Mouse (Mus musculus) heart, embryonic 14.5 days (tissue): ENCODE results near the gene Gm42791. TPM values are rescaled to one million over a fixed set of nuclear protein-coding genes. Genes with fewer than 3 reads are reported as not detected.

ENCODE experiments used
- ATAC-seq: fragments of 200-750 bp; cut with Nextera tagmentation; 2 replicates; pipeline ENCODE4 v1.8.0; 2017; ENCODE audit warnings: low read depth, moderate TSS enrichment; ENCODE audit not compliant: insufficient number of reproducible peaks, insufficient read depth, low FRiP score
- H3K27ac ChIP-seq, 2 experiments: fragments of 200-500 bp in 1 of 2; fragments of 300-500 bp in 1 of 2; sonication (generic) in 1 of 2; replicated peaks in 1 of 2; 2 replicates each; pipeline ENCODE4 v1.5.1; 2012 to 2014; ENCODE audit warnings: low read depth in 2 of 2, low read length in 2 of 2, control low read depth in 1 of 2, mild to moderate bottlenecking in 1 of 2, mixed read lengths in 1 of 2; ENCODE audit not compliant: control insufficient read depth in 1 of 2, insufficient read depth in 1 of 2
- H3K27me3 ChIP-seq: fragments of 300-500 bp; sonication (generic); 2 replicates; pipeline ENCODE4 v1.6.1; 2014; ENCODE audit warnings: mild to moderate bottlenecking, low read length, control low read depth; ENCODE audit not compliant: control insufficient read depth, insufficient read depth
- H3K36me3 ChIP-seq: fragments of 300-500 bp; sonication (generic); 2 replicates; pipeline ENCODE4 v1.6.1; 2014; ENCODE audit warnings: mild to moderate bottlenecking, control low read depth, low read length, mixed read lengths; ENCODE audit not compliant: control insufficient read depth, insufficient read depth
- H3K4me1 ChIP-seq, 2 experiments: fragments of 200-500 bp in 1 of 2; fragments of 300-500 bp in 1 of 2; sonication (generic) in 1 of 2; 2 replicates each; pipeline ENCODE4 v1.6.1; 2012 to 2014; ENCODE audit warnings: low read length in 2 of 2, control low read depth in 1 of 2, mixed read lengths in 1 of 2; ENCODE audit not compliant: control insufficient read depth in 2 of 2, insufficient read depth in 2 of 2
- H3K4me2 ChIP-seq: fragments of 300-500 bp; sonication (generic); 2 replicates; pipeline ENCODE4 v1.6.1; 2014; ENCODE audit warnings: mild to moderate bottlenecking, low read length
- H3K4me3 ChIP-seq, 2 experiments: fragments of 200-500 bp in 1 of 2; fragments of 300-500 bp in 1 of 2; sonication (generic) in 1 of 2; 2 replicates each; pipeline ENCODE4 v1.5.1; 2012 to 2014; ENCODE audit warnings: low read length in 2 of 2, mild to moderate bottlenecking in 2 of 2, control low read depth in 1 of 2, low read depth in 1 of 2, moderate library complexity in 1 of 2; ENCODE audit not compliant: control insufficient read depth in 1 of 2, insufficient read depth in 1 of 2
- H3K9ac ChIP-seq: fragments of 300-500 bp; sonication (generic); 2 replicates; pipeline ENCODE4 v1.6.1; 2014; ENCODE audit warnings: mild to moderate bottlenecking, low read length
- H3K9me3 ChIP-seq: fragments of 300-500 bp; sonication (generic); 2 replicates; pipeline ENCODE4 v1.6.1; 2016; ENCODE audit warnings: low read length, control low read depth; ENCODE audit not compliant: control insufficient read depth
- WGBS: fragments of 180-500 bp; shearing (Covaris S2); extraction: QIAGEN DNeasy Blood & Tissue Kit; methylation state at CpG from one replicate; pipeline ENCODE4 v1.1.7; 2014; 5-methylcytosine and 5-hydroxymethylcytosine counted together
- polyA plus RNA-seq: library from polyadenylated mRNA; unstranded; fragments of >200 nt; fragmentation: Nextera tagmentation; extraction: Ambion mirVana; gene quantifications from 2 replicates; pipeline ENCODE4 v1.2.1, GENCODE M21; 2014

Gene Gm42791
- polyA plus RNA-seq, 1 experiment from 2014 or later = not detected

DNA sequence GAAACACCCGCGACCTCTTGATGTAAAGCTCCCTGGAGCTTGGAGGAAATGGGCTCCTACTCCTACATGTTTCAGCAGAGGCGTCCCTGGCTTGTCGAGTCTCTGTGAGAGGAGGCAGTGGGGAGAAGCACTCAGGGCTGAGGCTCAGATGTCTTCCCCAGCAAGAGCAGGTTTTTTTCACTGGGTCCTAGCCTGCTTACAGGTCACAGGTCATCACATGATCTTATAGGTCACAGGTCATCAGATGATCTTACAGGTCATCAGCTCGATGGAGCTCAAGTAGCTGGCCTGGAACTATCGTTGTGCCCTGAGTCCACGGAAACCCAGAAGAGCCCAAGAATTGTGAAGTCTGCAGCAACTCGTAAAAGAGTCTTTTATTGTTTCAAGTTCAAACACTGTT lies 61.2 kb downstream of the Gm42791 start:
- Histone ChIP-seq H3K36me3 (no peaks in the 10 kb centered on the region), H3K4me3 (no peak overlapping the region), H3K9me3 (no peaks in the 10 kb centered on the region), H3K4me1 (0 out of 4 replicates have a peak, but pooled peaks cover 0 to 4% of the 10 kb centered on the region in 2 experiments), H3K27ac (no peak overlapping the region), H3K9ac (no peak overlapping the region), H3K27me3 (no peaks in the 10 kb centered on the region), H3K4me2 (no peak overlapping the region)
- no peak for ATAC-seq
- WGBS = 64% methylated on average over 8 of the region's 8 CpGs

GRCm38 (mm10) chr5:148931301-148931700 lies 63.6 kb downstream of the Gm42791 start:
- Histone ChIP-seq H3K9ac (no peak overlapping the region), H3K4me3 (no peak overlapping the region), H3K4me1 (peaks cover 0 to 12% of the 10 kb centered on the region in 2 experiments; a peak in 3 of 4 replicates), H3K9me3 (no peaks in the 10 kb centered on the region), H3K4me2 (no peak overlapping the region), H3K36me3 (peaks cover 6% of the 10 kb centered on the region), H3K27me3 (no peaks in the 10 kb centered on the region), H3K27ac (no peak overlapping the region)
- no peak for ATAC-seq
- 80% methylated on average over 1 of the region's 1 CpGs for WGBS

DNA sequence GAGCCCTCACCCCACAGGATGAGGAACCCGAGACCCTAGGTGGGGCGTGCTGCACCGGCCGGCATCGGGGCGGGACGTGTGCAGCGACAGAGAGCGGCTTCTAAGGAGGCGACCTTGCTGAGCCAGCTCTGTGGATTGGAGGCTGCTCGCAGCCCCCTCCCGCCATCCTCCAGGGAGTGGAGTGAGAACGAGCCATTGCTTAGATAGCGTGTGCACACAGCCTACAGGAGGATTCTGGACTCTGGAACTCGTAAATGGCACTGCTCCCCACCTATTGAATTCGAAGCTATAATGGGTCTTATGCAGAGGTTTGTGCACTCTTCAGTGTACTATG lies 65.9 kb downstream of the Gm42791 start, which contains the start of gene Katnal1:
Katnal1 (minus strand) TSS at position 205 of the 334 bp plus-strand sequence.
- Histone ChIP-seq H3K9me3 (0 out of 2 replicates have a peak, but pooled peaks cover 3% of the 10 kb centered on the region), H3K4me1 (peaks cover 0 to 12% of the 10 kb centered on the region in 2 experiments; a peak in 3 of 4 replicates), H3K36me3 (peaks cover 9% of the 10 kb centered on the region), H3K4me2 (peak within 1 kb of the TSS; percentile 85), H3K27me3 (no peaks in the 10 kb centered on the region), H3K4me3 (peak within 1 kb of the TSS; percentile 82 to 89), H3K27ac (peak within 1 kb of the TSS; percentile 81 to 90), H3K9ac (peak within 1 kb of the TSS; percentile 89)
- 1% methylated on average over 16 of the region's 16 CpGs for WGBS
- ATAC-seq = no peak

DNA sequence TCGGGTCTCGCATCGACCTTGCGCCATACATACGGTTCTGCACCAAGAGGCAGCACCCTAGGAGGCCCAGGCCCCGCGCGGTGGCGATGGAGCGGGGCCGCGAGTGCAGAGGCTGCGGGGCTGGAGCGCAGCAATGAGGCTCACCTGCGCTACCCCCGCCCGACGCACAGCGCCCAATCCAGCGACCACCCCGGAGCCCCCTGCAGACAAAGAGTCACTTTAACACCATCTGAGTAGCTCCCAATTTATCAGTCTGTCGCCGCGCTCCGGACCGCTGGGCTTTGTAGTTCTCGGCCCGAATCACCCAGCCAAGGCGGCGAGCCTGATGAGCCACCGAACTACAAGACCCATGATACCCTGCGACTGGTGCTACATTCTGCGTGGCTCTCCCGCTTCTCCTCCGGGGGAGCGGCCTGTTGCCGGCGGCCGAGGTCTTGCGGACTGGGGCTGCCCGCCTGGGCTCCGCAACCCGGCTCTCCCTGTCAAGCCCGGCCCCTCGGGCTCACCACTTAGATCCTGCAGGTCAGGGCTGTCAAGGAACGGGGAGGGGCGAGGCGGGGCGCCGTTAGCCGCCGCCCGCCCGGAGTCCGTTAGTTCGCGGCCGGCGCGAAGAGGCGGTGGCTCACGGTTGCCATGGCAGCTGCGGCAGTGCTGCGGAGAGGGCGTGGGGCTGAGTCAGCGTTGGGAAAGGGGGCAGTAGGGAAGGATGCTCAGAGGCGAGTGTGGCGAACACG lies 66.4 kb downstream of the Gm42791 start:
- WGBS = under 1% methylated on average over 69 of the region's 69 CpGs
- Histone ChIP-seq H3K4me3 (peak overlapping the region; percentile 82 to 89), H3K9me3 (0 out of 2 replicates have a peak, but pooled peaks cover 3% of the 10 kb centered on the region), H3K9ac (peak overlapping the region; percentile 89), H3K27me3 (no peaks in the 10 kb centered on the region), H3K36me3 (peaks cover 9% of the 10 kb centered on the region), H3K4me2 (peak overlapping the region; percentile 85), H3K27ac (peak overlapping the region; percentile 81 to 90), H3K4me1 (peaks cover 0 to 12% of the 10 kb centered on the region in 2 experiments; a peak in 3 of 4 replicates)
- peak; percentile 98 for ATAC-seq

- peak overlapping the region; percentile 82 to 89 for H3K4me3 ChIP-seq
- H3K27ac ChIP-seq = peak overlapping the region in 1 of 2 experiments; percentile 90; a peak in 3 of 4 replicates
- H3K9ac ChIP-seq = peak overlapping the region; percentile 89
- no peaks in the 10 kb centered on the region for H3K27me3 ChIP-seq
- WGBS = 56% methylated on average over 5 of the region's 5 CpGs
- H3K9me3 ChIP-seq = 0 out of 2 replicates have a peak, but pooled peaks cover 3% of the 10 kb centered on the region
- peak overlapping the region; percentile 66 for H3K4me2 ChIP-seq
- H3K4me1 ChIP-seq = peaks cover 0 to 12% of the 10 kb centered on the region in 2 experiments; a peak in 3 of 4 replicates
- peaks cover 9% of the 10 kb centered on the region for H3K36me3 ChIP-seq
- no peak for ATAC-seq
Observed at GRCm38 (mm10) chr5:148927717-148928223, 67.2 kb downstream of the Gm42791 start.

GRCm38 (mm10) chr5:148924586-148924985 lies 70.4 kb downstream of the Gm42791 start:
- H3K4me1 ChIP-seq = peaks cover 0 to 12% of the 10 kb centered on the region in 2 experiments; a peak in 3 of 4 replicates
- no peak overlapping the region; a peak in 1 of 4 replicates for H3K27ac ChIP-seq
- H3K27me3 ChIP-seq = no peaks in the 10 kb centered on the region
- WGBS = 80% methylated on average over 12 of the region's 12 CpGs
- ATAC-seq = no peak
- H3K9ac ChIP-seq = no peak overlapping the region
- 0 out of 2 replicates have a peak, but pooled peaks cover 3% of the 10 kb centered on the region for H3K9me3 ChIP-seq
- peaks cover 19% of the 10 kb centered on the region for H3K36me3 ChIP-seq
- no peak overlapping the region for H3K4me3 ChIP-seq
- H3K4me2 ChIP-seq = no peak overlapping the region

DNA sequence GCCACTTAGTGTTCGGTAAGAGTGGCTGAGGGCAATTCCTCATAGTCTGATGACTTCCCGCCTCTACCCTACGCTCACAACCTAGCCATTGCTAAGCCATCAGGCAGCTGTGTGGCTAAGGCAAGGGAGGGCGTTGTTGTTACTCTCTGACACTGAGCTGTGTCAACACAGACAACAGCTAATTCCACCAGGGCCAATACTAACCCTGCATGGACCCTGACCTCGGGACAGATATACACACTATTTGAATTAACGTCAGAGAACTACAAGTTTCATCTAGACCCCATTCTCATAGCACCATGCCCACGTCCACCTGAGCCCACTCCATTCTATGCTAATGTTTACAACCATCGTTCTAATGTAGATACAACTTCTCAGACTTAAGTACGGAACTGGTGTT lies 70.9 kb downstream of the Gm42791 start:
- 88% methylated on average over 9 of the region's 9 CpGs for WGBS
- H3K9ac ChIP-seq = no peak overlapping the region
- H3K27ac ChIP-seq = no peak overlapping the region
- no peak for ATAC-seq
- peaks cover 25% of the 10 kb centered on the region for H3K36me3 ChIP-seq
- H3K4me1 ChIP-seq = peaks cover 0 to 9% of the 10 kb centered on the region in 2 experiments; a peak in 3 of 4 replicates
- H3K4me3 ChIP-seq = no peak overlapping the region
- H3K27me3 ChIP-seq = no peaks in the 10 kb centered on the region
- no peak overlapping the region for H3K4me2 ChIP-seq
- 0 out of 2 replicates have a peak, but pooled peaks cover 3% of the 10 kb centered on the region for H3K9me3 ChIP-seq
